16 mouse cellular contexts compared by ENCODE assay signal in genomic region chr10:43943736-43944135, GRCm38 (mm10). TPM values are rescaled to one million over a fixed set of nuclear protein-coding genes. Genes with fewer than 3 reads are reported as not detected.
DNase-seq lines count a peak whose midpoint lies in the region; ATAC-seq and TF ChIP-seq lines count a peak whose summit lies in the region.
"Had no signal": no experiment of that assay in that cellular context is flagged by ENCODE, and none has a peak within 500 bp of the region (broad histone marks: within the 10 kb centered on the region; RNA-seq: fewer than 3 reads in every experiment).

No protein-coding gene starts in this region.

- H3K9ac ChIP-seq in liver, postnatal 0 days (replicated peaks): no peak overlapping the region
- H3K9ac ChIP-seq in liver, embryonic 12.5 days: no peak overlapping the region
- H3K9ac ChIP-seq: embryonic facial prominence, embryonic 12.5 days; heart, embryonic 15.5 days had no signal

- peaks cover 18% of the 10 kb centered on the region; the same call in 1 of the 2 replicates for H3K36me3 ChIP-seq in heart, embryonic 10.5 days
- peaks cover 14% of the 10 kb centered on the region for H3K36me3 ChIP-seq in liver, postnatal 0 days (replicated peaks; ENCODE audit: insufficient read depth, low read length)
- H3K36me3 ChIP-seq in liver, embryonic 12.5 days: peaks cover 60% of the 10 kb centered on the region
- H3K36me3 ChIP-seq: embryonic facial prominence, embryonic 12.5 days had no signal

- H3K27ac ChIP-seq in heart, embryonic 10.5 days: no peak overlapping the region
- no peak overlapping the region for H3K27ac ChIP-seq in liver, postnatal 0 days (ENCODE audit: low read depth)
- no peak overlapping the region for H3K27ac ChIP-seq in liver, embryonic 12.5 days
- H3K27ac ChIP-seq: embryonic facial prominence, embryonic 12.5 days; heart, embryonic 15.5 days had no signal

- peak; percentile 67 for DNase-seq in heart, embryonic 10.5 days (ENCODE audit: low spot score)
- DNase-seq in heart, postnatal 25 days (ENCODE audit: low spot score): no peak
- no peak for DNase-seq in liver, postnatal 0 days
- DNase-seq in MN1 (ENCODE audit: low spot score): peak; percentile 68
- peak; percentile 17 to 53 for DNase-seq in kidney, postnatal 25 days
- no peak for DNase-seq in spleen, postnatal 14 days (ENCODE audit: low spot score in 2 of 2)
- DNase-seq: cerebellum, adult 9-10 months; layer of hippocampus, adult 9-11 months; liver; lung, postnatal 36 days; right cerebral cortex, postnatal 25 days had no signal

- 60% methylated on average over 4 of the region's 4 CpGs for WGBS in heart, embryonic 10.5 days
- 68% methylated on average over 4 of the region's 4 CpGs for WGBS in liver, postnatal 0 days (ENCODE audit: insufficient replicate concordance)
- 59% methylated on average over 4 of the region's 4 CpGs for WGBS in liver, embryonic 12.5 days (ENCODE audit: insufficient replicate concordance)

- no peaks in the 10 kb centered on the region for H3K27me3 ChIP-seq in heart, embryonic 10.5 days (ENCODE audit: insufficient read depth, poor library complexity, severe bottlenecking)
- no peaks in the 10 kb centered on the region for H3K27me3 ChIP-seq in liver, postnatal 0 days (ENCODE audit: insufficient read depth, low read length)
- no peaks in the 10 kb centered on the region for H3K27me3 ChIP-seq in liver, embryonic 12.5 days (replicated peaks)
- H3K27me3 ChIP-seq: embryonic facial prominence, embryonic 12.5 days; heart, embryonic 15.5 days had no signal

- H3K4me2 ChIP-seq in liver, postnatal 0 days (ENCODE audit: low read depth, low read length): no peak overlapping the region
- no peak overlapping the region for H3K4me2 ChIP-seq in liver, embryonic 12.5 days
- H3K4me2 ChIP-seq: embryonic facial prominence, embryonic 12.5 days; heart, embryonic 15.5 days had no signal

- no peak for TF ChIP-seq CTCF in liver, postnatal 0 days (IDR thresholded peaks at IDR 0.05; ENCODE audit: low read depth)

- intact Hi-C loops in heart, postnatal 25 days (cut with DNase I): no loop called here

- peaks cover 30% of the 10 kb centered on the region for H3K4me1 ChIP-seq in heart, embryonic 10.5 days
- no peaks in the 10 kb centered on the region for H3K4me1 ChIP-seq in liver, postnatal 0 days (ENCODE audit: insufficient read depth)
- H3K4me1 ChIP-seq in liver, embryonic 12.5 days: no peaks in the 10 kb centered on the region
- H3K4me1 ChIP-seq: embryonic facial prominence, embryonic 12.5 days had no signal

- H3K4me3 ChIP-seq in heart, embryonic 10.5 days: no peak overlapping the region
- no peak overlapping the region for H3K4me3 ChIP-seq in liver, postnatal 0 days (ENCODE audit: low read depth, low read length)
- no peak overlapping the region for H3K4me3 ChIP-seq in liver, embryonic 12.5 days
- H3K4me3 ChIP-seq: embryonic facial prominence, embryonic 12.5 days; heart, embryonic 15.5 days had no signal

- 0 out of 2 replicates have a peak, but pooled peaks have one; percentile 31 for ATAC-seq in liver, postnatal 0 days
- ATAC-seq in liver, embryonic 12.5 days: no peak
- no peak for ATAC-seq in frontal cortex, adult (ENCODE audit: low TSS enrichment)
- ATAC-seq: inflammation-experienced regulatory T-cells, adult 6 months had no signal

- TF ChIP-seq EP300 in liver, postnatal 0 days (IDR thresholded peaks at IDR 0.05; ENCODE audit: low read depth): no peak

- no peaks in the 10 kb centered on the region for H3K9me3 ChIP-seq in heart, embryonic 10.5 days
- no peaks in the 10 kb centered on the region for H3K9me3 ChIP-seq in liver, postnatal 0 days (ENCODE audit: low read length)
- no peaks in the 10 kb centered on the region for H3K9me3 ChIP-seq in liver, embryonic 12.5 days (replicated peaks)
- H3K9me3 ChIP-seq: embryonic facial prominence, embryonic 12.5 days; heart, embryonic 15.5 days had no signal

RNA-seq across cellular contexts. Expression of gene Rtn4ip1, which starts 42.1 kb away (rescaled TPM):
- polyA plus RNA-seq in heart, embryonic 10.5 days (2016; fragmentation: Nextera tagmentation; extraction: Ambion mirVana): 26.7 and 32.9 TPM in 2 replicates
- 10 to 100 TPM; 61.6 to 72.4 TPM for total RNA-seq in heart, postnatal 25 days (2021)
- polyA plus RNA-seq in liver, postnatal 0 days (2015; fragmentation: Nextera tagmentation; extraction: Ambion mirVana): 7.6 and 9.6 TPM in 2 replicates
- polyA plus RNA-seq in liver, embryonic 12.5 days (2016; fragmentation: Nextera tagmentation; extraction: Ambion mirVana): 18.4 and 18.5 TPM in 2 replicates

RNA-seq across cellular contexts. Expression of gene Qrsl1, which starts 42.2 kb away (rescaled TPM):
- 29.8 and 32.2 TPM in 2 replicates for polyA plus RNA-seq in heart, embryonic 10.5 days (2016; fragmentation: Nextera tagmentation; extraction: Ambion mirVana)
- total RNA-seq in heart, postnatal 25 days (2021): 10 to 100 TPM; 27.4 to 32.1 TPM
- 7.3 and 7.4 TPM in 2 replicates for polyA plus RNA-seq in liver, postnatal 0 days (2015; fragmentation: Nextera tagmentation; extraction: Ambion mirVana)
- polyA plus RNA-seq in liver, embryonic 12.5 days (2016; fragmentation: Nextera tagmentation; extraction: Ambion mirVana): 12.0 and 12.7 TPM in 2 replicates

Comparison
In these comparisons a context has a peak if more than half of its experiments do, and no peak if none do; other contexts are left out.
1. DNase-seq: peak in heart, embryonic 10.5 days (single experiment), MN1 (single experiment) and kidney, postnatal 25 days (2 of 2); none in heart, postnatal 25 days (single experiment), liver, postnatal 0 days (single experiment) and spleen, postnatal 14 days (0 of 2).